Mouse (Mus musculus) adrenal gland, postnatal 25 days (tissue): Measurements from ENCODE around the gene Prrg4. TPM values are rescaled to one million over a fixed set of nuclear protein-coding genes. Genes with fewer than 3 reads are reported as not detected.
A peak's percentile ranks its signal among the peaks of the same experiment; 100 is the strongest.
"Not testable (repeated sequence)": the region's sequence is repeated elsewhere in the genome, so short reads cannot be mapped to it uniquely, and the experiment has no call there.

Experiments
- DNase-seq: peaks from one replicate; pipeline ENCODE4 v3.0.0; 2021; ENCODE audit warnings: mixed read lengths
- long read RNA-seq: library from polyadenylated mRNA; stranded (forward); transcript quantifications from one replicate; pipeline ENCODE4 v2.0.0, GENCODE M21; 2021
- total RNA-seq: library from RNA; stranded (reverse); gene quantifications from 2 replicates; pipeline ENCODE4 v1.2.3, GENCODE M21; 2021

Gene Prrg4
- 3.0 and 5.1 TPM in 2 replicates for total RNA-seq
- long read RNA-seq = 0 reads

- DNase-seq = peak; percentile 87
Observed at GRCm38 (mm10) chr2:104849276-104849990, at the start of gene Prrg4. Gene Prrg4 (minus strand): TSS chr2:104849876.

GRCm38 (mm10) chr2:104887882-104888566 lies 38.3 kb upstream of the Prrg4 start:
- DNase-seq = peak; percentile 79

- not testable (repeated sequence) for DNase-seq
Observed at GRCm38 (mm10) chr2:104887331-104887730, 37.7 kb upstream of the Prrg4 start.

- no peak for DNase-seq
Observed at GRCm38 (mm10) chr2:104886109-104886508, 36.4 kb upstream of the Prrg4 start.

- no peak for DNase-seq
Observed at GRCm38 (mm10) chr2:104878794-104879193, 29.1 kb upstream of the Prrg4 start.

- DNase-seq = no peak
Observed at GRCm38 (mm10) chr2:104869101-104869500, 19.4 kb upstream of the Prrg4 start.

DNA sequence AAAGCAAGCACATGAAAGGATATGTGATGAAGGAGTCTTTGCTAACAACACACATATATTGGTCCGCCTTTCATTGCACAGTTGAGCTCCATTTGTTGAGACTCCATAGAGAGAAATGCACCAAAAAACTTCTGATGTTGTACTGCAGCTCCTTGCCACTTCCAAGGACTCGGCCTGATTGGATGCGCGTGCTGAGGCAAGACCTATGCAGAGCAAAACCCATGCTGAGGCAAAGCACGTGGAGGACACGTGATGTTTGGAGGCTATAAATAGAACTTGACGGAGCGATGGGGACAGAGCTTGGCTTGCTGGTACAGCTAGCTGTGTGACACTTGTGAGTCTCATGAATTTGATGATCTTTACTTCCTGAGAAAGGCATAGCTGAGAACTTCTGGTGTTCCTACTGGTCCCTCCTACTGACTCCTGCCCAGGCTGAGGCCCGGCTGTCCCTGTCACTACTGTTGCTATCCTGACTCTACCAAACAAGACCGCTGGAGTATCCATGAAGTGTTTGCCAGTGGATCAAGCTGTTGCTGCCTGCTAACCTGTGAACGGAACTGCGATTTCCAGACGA lies 17.7 kb upstream of the Prrg4 start, which contains the start of gene Ccdc73:
Gene Ccdc73 (plus strand): TSS at position 524 of the 574 bp plus-strand sequence.
- no peak for DNase-seq

- peak; percentile 16 for DNase-seq
Observed at GRCm38 (mm10) chr2:104864176-104864860, 14.6 kb upstream of the Prrg4 start.

DNA sequence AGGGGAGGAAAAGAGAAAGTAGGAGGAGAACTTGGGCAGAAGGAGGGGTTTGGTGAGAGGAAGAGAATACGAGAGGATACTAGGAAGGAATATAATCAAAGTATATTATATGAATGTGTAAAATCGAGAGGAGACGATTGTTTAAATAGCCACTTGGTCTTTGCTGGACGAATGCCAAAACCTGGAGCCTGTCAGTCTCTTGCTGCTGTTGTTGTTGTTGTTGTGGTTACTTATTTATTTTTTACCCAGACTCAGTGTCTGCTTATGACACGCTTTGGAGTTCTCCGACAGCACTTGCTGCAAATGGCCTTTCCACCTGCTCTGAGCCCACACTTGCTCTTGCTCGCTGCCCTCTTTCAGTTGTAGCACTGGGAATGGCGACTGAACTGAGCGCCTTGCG lies 10.8 kb upstream of the Prrg4 start:
- DNase-seq = no peak

DNA sequence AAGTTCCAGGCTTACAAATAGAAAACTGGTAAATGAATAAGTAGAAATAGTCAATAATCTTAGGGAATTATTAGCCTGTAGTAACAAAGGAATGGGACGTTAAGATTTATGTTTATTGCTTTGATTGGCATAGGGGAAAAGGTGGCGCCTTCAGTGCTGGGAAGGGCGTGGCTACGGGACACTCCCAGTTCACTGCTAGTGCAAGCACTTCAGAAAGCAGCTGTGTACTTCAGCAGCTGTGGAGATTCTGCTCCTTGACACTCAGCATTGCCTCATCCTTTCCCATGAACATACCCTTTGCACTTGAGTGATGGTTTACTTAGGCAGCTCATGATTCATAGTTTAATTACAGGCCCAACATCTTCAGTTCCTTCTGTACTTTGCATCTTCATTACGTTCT lies 9.4 kb upstream of the Prrg4 start:
- DNase-seq = no peak

- DNase-seq = not testable (repeated sequence)
Observed at GRCm38 (mm10) chr2:104858083-104858482, 8.4 kb upstream of the Prrg4 start.

DNA sequence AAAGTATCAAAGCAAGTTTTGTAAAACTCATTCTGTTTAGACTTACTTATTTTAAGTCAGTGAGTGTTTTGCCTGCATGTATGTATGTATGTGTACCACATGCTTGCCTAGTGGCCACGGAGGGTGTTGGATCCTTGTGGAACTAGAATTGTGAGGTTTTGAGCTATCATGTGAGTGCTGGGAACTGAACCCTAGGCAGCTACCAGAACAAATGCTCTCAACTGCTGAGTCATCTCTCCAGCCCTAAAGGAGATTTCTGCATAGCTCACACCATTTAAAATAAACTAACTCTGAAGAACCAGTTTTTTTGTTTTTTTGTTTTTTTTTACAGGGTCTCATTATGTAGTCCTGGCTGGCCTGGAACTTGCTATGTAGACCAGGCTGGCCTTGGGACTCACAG lies 6.5 kb upstream of the Prrg4 start:
- DNase-seq = no peak

GRCm38 (mm10) chr2:104855732-104856131 lies 6.1 kb upstream of the Prrg4 start:
- no peak for DNase-seq

DNA sequence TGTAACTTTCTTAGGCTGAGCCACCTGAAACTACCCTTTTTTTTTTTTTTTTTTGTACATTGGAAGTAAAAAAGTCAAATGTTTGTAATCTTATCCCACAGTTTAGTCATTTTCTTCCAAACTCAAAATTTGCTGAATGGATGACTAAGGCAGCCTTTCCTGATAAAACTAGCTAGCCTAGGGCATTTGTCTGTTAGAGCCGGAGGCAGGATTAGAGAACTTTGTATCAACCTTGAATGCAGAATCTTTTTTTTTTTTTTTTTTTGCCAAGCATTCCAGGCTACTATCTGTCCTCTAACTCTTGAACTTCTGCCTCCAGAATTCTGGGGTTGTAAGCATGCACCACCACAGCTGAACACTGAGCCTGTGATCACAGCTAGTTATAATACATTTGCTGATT lies 5.2 kb upstream of the Prrg4 start:
- DNase-seq = no peak

- DNase-seq = no peak
Observed at GRCm38 (mm10) chr2:104852546-104852945, 2.9 kb upstream of the Prrg4 start.

DNA sequence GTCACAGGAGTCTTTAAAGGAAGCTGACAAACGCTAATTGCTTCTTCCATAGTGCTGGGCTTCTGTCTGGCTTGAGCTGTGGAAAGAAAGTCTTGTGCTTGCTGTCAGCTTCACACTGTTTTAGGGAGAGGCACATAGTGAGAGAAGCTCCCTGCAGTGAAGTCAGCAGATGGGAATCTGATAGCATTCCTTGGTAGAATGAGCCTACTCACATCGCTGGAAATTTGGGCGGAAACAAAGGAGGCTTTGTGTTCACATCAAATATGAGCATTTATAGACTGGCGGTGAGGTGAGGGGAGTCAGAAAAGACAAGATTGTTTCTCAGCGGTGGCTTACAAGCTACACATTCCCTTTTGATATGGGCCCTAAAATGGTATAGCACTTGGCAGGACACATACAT lies 2.0 kb upstream of the Prrg4 start:
- no peak for DNase-seq

DNA sequence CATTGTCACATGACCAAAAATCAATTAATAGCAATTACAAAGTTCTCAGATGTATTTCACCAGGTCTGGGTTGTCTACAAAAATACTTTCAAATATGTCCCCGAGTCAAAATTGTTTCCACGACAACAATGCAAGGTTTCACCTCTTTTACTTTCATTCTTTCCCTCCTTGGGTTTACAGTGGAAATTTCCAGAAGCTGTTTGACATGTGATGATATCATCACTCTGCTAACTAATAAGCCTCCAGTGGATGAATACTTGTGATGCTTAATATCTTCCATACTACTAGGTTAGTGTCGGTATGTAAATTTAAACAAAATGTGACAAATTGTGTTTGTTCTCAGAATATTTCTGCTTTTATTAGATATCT lies 299 bp upstream of the Prrg4 start:
- no peak for DNase-seq

- no peak for DNase-seq
Observed at GRCm38 (mm10) chr2:104848235-104849161, 1.2 kb downstream of the Prrg4 start.

- peak; percentile 7 for DNase-seq
Observed at GRCm38 (mm10) chr2:104847645-104848044, 2.0 kb downstream of the Prrg4 start.

DNA sequence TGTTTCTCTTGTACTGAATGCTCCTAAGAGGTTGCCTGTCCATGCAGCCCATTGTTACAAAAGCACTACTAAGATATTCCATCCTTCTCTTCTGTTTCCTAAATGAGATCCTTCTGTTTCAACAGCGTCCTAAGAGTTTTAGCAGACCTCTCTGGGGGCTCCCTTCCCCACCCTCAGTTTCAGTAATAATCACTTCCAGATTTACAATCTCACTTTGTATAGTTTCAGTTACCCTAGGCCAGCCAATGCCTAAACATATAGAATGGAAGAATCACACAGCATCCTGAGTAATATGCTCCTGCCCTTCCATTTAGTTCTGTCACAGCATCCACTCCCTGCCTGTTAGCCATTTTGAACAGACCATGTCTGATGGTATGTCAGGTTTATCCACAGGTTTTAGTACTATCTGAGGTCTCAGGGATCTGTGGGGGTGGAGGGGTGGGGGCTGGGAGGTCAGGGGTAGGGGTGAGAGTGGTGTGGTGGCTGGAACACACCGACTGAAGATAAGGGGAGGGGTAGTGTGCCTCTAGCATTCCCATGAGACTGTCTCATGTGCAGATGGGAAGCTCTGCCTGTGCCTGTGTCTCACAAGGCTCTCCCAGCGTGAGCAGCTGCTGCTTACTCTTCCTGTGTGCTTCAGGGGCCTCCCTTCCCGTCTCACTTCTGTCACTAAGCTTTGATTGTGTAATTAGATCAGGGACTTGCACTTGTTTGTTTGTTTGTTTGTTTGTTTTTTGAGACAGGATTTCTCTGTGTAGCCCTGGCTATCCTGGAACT lies 2.9 kb downstream of the Prrg4 start:
- DNase-seq = no peak

DNA sequence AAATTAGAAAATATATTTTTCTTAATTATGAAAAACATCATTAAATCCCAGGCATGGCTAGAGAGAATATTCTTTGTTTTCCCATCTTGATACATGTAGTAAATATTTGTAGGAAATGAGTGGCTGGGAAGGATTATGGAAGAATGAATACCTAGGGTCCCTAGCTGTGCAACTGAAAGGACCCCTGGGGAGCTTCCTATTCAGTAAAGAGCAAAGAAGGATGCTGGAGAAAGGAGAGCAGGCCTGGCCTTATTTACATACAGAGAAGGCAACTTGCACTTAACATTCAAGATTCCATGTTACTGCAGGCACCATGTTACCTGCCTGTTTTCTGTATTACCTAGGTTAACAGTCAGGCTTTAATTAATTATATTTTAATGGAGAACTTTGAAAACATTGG lies 7.1 kb downstream of the Prrg4 start:
- no peak for DNase-seq
